8 mouse cellular contexts compared by ENCODE assay signal in the genomic region with DNA sequence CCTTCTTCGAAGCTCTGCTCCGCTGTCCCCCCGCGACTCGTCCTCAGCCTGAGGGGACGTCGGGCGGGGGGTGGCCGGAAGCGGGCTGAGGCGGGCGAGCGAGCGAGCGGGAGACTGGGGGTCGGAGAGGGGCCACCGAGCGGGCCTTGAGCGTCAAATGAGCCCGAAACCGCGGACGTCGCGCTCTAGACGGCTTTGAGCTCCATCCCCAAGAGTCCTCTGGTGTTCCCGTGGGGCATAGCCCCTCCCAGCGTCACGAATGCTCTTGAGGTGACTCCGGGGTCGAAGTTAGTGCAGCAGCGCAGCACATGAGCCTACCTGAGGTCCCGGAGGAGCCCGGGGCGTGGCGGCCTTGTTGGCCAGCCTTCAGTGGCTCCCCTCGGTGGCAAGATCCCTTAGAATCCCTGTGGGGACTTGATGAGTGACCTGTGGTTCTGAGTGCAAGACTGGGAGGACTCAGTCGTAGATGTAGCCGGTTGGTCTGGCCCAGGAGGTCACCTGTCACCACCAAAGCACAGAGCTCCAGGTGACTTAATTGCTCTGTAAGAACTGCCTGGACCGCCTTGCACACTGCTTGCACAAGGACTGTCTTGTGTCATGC. TPM values are rescaled to one million over a fixed set of nuclear protein-coding genes. Genes with fewer than 3 reads are reported as not detected.
A peak's percentile ranks its signal among the peaks of the same experiment; 100 is the strongest.
DNase-seq lines count a peak whose midpoint lies in the region; ATAC-seq lines count a peak whose summit lies in the region.

No protein-coding gene starts in this region.

- no peaks in the 10 kb centered on the region for H3K36me3 ChIP-seq in megakaryocyte, embryonic 14.5 days (replicated peaks; ENCODE audit: low read length)

- ATAC-seq in frontal cortex, adult (ENCODE audit: low TSS enrichment), result peak; percentile 36

- no peaks in the 10 kb centered on the region for H3K9me3 ChIP-seq in megakaryocyte, embryonic 14.5 days

- H3K27me3 ChIP-seq in megakaryocyte, embryonic 14.5 days (replicated peaks), result no peaks in the 10 kb centered on the region

- peaks cover 62% of the 10 kb centered on the region for H3K4me1 ChIP-seq in megakaryocyte, embryonic 14.5 days

- no peak for DNase-seq in frontal cortex, adult 2 months (ENCODE audit: extremely low spot score in 1 of 2, low spot score in 1 of 2)
- DNase-seq in spleen, postnatal 36 days (ENCODE audit: low spot score in 2 of 2), result peak; percentile 45 to 53
- no peak for DNase-seq in spleen, adult 12 weeks (ENCODE audit: low spot score)
- peak; percentile 61 for DNase-seq in fat pad, adult 2 months (ENCODE audit: extremely low read depth, low read depth, low spot score)
- peak; percentile 60 for DNase-seq in kidney, adult 9 months
- no peak for DNase-seq in T-cell, adult 2 months (ENCODE audit: low spot score)

- H3K4me3 ChIP-seq in megakaryocyte, embryonic 14.5 days (replicated peaks), result peak overlapping the region; percentile 100

RNA-seq across cellular contexts. Expression of a gene that starts 0.5 kb away (rescaled TPM):
- 95.8 and 101 TPM in 2 replicates for polyA plus RNA-seq in frontal cortex, adult 2 months (2012; rRNA removed)
- 4.3 and 14.6 TPM in 2 replicates for polyA plus RNA-seq in megakaryocyte, embryonic 14.5 days (2012; ENCODE audit: insufficient read depth, low replicate concordance)

RNA-seq across cellular contexts. Expression of a gene that starts 7.5 kb away (rescaled TPM):
- 18.5 and 22.1 TPM in 2 replicates for polyA plus RNA-seq in frontal cortex, adult 2 months (2012; rRNA removed)
- 3.2 TPM in 1 of 2 replicates, not detected in the other for polyA plus RNA-seq in megakaryocyte, embryonic 14.5 days (2012; ENCODE audit: insufficient read depth, low replicate concordance)

RNA-seq across cellular contexts. Expression of a gene that starts 47.1 kb away (rescaled TPM):
- polyA plus RNA-seq in frontal cortex, adult 2 months (2012; rRNA removed), result 100 and 112 TPM in 2 replicates
- polyA plus RNA-seq in megakaryocyte, embryonic 14.5 days (2012; ENCODE audit: insufficient read depth, low replicate concordance), result 62.1 and 104 TPM in 2 replicates

Comparison
In these comparisons a context has a peak if more than half of its experiments do, and no peak if none do; other contexts are left out.
1. DNase-seq: peak in spleen, postnatal 36 days (2 of 2), fat pad, adult 2 months (single experiment) and kidney, adult 9 months (single experiment); none in frontal cortex, adult 2 months (0 of 2), spleen, adult 12 weeks (single experiment) and T-cell, adult 2 months (single experiment).